Mouse (Mus musculus): ENCODE results near the gene Gm11492.

The Gm11492 gene

GRCm38 (mm10) chr11:87602234-87602633 lies 35.8 kb downstream of the Gm11492 start:
- DNase-seq, result no peak

- no peak for DNase-seq
These were observed 37.1 kb downstream of the Gm11492 start for GRCm38 (mm10) chr11:87603571-87603970.

DNA sequence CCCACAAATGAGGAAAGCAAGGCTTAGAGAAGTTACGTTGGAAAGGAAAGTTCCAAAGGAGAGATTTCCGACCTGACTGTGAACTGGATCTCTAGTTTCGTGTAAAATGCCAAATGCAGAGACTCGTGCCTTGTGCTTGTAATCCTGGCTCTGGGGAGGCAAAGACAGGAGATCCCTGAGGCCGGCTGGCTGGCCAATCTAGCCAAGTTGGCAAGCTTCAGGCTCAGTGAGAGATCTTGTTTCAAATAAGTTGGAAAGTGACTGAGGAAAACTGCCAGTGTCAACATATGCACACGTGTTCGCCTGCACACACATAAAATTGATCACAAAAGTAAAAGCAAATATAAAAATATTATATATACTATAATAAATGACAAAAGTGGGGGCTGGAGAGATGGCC lies 42.8 kb downstream of the Gm11492 start:
- peak in 1 of 2 experiments; percentile 48 for DNase-seq

DNA sequence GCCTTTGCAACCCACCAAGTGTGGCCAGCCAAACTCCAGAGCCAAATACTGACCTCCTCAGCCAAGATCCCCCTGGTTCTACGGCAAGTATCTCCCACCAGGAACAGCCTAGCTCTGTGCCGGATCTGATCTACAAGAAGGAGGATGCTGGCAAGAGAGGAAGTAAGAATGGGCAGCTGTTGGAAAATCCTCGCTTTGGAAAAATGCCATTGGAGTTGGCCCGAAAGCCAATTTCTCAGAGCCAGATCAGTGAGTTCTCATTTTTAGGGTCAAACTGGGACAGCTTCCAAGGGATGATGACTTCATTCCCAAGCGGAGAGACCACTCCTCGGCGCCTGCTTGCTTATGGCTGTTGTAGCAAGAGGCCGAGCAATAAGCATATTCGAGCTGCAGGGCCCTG lies 45.1 kb downstream of the Gm11492 start:
- no peak for DNase-seq

- no peak for DNase-seq
These were observed 47.5 kb downstream of the Gm11492 start for GRCm38 (mm10) chr11:87613972-87614371.

DNA sequence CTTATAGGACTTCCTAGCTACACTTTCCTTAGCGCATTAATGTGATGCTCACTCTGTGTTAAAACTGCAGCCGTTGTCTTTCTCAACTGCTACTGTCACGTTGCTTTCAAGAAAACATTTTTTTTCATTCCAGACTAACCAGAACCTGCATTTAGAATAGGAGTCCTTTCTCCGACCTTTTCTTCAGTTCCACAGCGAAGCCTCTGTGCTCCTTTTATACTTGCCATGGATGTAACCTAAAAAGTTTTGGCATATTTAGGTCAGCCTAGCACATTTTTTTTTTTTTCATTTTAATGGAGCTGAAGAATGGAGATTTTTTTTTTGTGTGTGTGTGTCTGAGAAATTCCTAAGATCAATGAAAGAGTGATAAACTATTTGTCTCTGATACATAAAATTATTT lies 49.1 kb downstream of the Gm11492 start:
- DNase-seq, result no peak

DNA sequence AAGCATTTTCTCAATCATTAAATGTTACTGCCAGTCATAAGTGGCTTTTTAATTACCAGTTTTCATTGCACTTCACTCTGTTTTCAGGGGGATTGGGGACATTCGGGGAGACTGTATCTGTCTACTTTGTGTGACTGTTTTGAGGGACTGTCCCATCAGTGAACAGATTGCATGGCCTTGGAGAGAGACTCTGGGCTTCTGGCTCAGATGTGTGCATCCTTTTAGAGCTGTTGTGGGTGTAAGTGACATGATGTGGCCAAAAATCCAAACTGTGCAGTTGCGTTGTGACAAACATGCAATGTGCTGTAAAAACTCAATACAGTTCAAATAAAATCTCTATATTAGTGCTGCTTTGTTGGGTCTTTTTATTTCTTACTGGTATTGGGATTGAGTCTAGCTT lies 49.5 kb downstream of the Gm11492 start:
- no peak for DNase-seq

DNA sequence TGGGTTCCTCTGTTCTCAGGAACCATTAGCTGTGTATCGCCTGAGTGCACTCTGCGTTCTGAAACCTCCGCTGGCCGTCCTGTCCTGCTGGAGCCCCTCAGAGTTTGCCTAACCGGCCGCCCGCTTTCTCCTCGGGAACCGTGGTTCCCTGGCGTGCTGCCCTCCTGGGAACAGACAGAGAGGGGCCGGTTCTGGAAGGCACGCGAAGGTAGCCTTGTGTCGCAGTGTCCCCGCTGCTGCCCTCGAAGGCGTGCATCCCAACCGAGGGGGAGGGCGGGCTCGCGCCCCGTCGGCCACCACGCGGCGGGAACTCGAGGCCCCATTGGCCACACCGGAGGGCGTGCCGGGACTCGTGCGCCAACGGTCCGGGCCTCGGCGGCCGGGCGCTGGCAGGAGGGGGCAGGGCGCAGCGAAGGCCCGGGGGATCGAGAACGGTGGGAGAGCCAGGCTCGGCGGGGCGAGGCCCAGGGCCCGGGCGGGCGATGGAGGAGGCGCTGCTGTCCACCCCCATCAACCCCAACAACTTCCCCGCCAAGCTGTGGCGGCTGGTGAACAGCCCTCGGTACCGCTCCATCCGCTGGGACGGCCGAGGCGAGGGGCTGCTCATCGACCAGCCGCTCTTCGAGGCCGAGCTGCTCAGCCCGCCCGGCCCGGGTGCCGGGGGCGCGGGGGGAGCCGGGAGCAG lies 50.5 kb downstream of the Gm11492 start, which contains the start of gene Hsf5:
TSS of gene Hsf5 (plus strand) at position 375 of the 685 bp plus-strand sequence.
- DNase-seq, result no peak

DNA sequence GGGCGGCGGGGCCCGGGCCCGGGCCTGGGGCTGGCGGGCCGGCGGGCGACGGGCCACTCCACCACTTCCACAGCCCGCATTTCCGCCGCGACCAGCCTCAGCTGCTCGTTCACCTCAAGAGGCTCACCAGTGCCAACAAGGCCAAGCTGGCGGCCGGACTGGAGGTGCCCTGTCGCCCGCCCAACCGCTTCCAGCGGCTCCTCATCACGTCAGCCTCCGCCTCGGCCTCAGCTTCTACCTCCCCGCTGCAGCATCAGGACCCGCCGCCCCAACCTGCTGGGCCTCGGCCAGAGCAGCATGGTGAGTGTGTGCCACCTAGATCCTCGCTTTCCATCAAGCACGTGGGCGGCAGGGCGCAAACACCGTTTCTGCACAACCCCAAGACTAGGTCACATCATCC lies 51.2 kb downstream of the Gm11492 start:
- DNase-seq, result no peak

Data from lung, adult 18-20 months (tissue).